Mouse (Mus musculus) CD8-positive naive resting alpha-beta T cell, adult 2 months (primary cell): ENCODE results near the gene Pcsk6.

ENCODE experiments used
- DNase-seq, 2 experiments: peaks; one replicate each; pipeline ENCODE4 v3.0.0; 2022; ENCODE audit warnings: low read depth in 2 of 2, low spot score in 2 of 2

Gene Pcsk6

DNA sequence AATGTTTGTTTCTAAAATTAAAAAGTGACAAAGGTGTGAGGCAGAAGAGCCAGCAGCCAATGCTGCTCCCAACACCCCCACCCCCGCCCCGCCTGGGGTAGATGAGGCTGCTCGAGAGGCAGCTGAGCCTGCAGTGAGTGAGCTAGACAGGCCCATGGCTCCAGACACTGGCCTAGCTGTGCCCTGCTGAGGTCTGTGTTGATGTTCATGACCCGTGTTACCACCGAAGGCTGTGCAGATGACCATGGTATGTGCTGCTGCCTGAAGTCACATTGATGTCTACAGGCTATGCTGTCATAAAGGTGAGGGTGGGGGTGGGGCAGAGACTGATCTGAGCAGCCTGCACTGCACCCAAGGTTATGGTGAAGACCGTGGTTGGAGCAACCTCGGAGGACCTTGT is 237.3 kb downstream of the Pcsk6 start:
- no peak for DNase-seq
